Mouse (Mus musculus): ENCODE results near the gene Cnot8.
A peak's percentile ranks its signal among the peaks of the same experiment; 100 is the strongest.
"Not testable (repeated sequence)": the region's sequence is repeated elsewhere in the genome, so short reads cannot be mapped to it uniquely, and the experiment has no call there.

Cnot8 gene

GRCm38 (mm10) chr11:58103697-58104306 lies at the start of gene Cnot8:
Cnot8 (plus strand) TSS chr11:58104153.
- no peaks in the 10 kb centered on the region; the same call in 1 of the 2 replicates for H3K36me3 ChIP-seq (ENCODE audit: control insufficient read depth, insufficient read depth, low read length, poor library complexity, severe bottlenecking)
- no peaks in the 10 kb centered on the region for H3K27me3 ChIP-seq (ENCODE audit: control insufficient read depth, insufficient read depth, low read length, poor library complexity, severe bottlenecking)
- DNase-seq (ENCODE audit: low read depth, low spot score): peak; percentile 99

DNA sequence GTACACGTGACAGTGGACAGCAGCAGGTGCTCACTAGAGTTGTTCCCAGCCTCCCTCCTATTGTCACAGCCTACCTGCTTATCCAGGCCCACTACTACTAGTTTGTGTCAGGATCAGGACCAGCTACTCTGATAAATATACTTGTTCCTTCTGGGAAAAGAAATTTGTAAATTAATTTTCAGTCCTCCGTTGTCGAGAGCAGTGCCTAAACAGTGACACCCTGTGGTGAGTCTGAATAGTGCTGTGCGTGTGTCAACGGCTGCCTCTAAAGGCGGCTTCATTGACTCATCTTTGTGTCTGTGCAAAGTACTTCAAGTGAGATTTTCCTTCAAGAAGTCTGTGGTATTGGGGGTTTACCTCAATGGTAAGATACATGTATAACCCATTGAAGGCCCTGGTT lies 46.5 kb upstream of the Cnot8 start:
- Histone ChIP-seq H3K27me3 (ENCODE audit: control insufficient read depth, insufficient read depth, low read length, poor library complexity, severe bottlenecking) (no peaks in the 10 kb centered on the region), H3K36me3 (ENCODE audit: control insufficient read depth, insufficient read depth, low read length, poor library complexity, severe bottlenecking) (peaks cover 6% of the 10 kb centered on the region; the same call in 1 of the 2 replicates)
- DNase-seq (ENCODE audit: low read depth, low spot score): peak; percentile 70

GRCm38 (mm10) chr11:58059752-58060151 lies 44.2 kb upstream of the Cnot8 start:
- not testable (repeated sequence) for H3K27me3 ChIP-seq (ENCODE audit: control insufficient read depth, insufficient read depth, low read length, poor library complexity, severe bottlenecking); DNase-seq (ENCODE audit: low read depth, low spot score); H3K36me3 ChIP-seq (ENCODE audit: control insufficient read depth, insufficient read depth, low read length, poor library complexity, severe bottlenecking)

DNA sequence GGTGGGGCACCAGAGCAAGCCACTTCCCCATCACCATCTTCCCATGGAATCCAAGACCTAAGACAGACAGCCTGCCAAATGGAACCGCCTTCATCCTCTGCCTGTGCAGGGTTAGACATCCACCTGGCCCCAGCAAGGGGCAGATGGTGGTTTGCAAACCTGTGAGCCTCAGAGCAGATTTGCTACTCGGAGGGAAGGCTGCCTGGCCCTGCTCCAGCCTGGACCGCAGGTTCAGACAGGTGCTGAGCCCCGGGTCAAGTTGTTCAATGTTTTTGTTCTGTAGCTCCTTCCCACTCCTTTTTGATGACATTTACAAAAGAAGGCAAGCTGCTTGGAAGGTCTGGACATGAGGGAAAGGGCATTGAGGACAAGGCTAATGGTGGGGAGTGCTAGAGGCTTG lies 42.7 kb upstream of the Cnot8 start:
- H3K27me3 ChIP-seq (ENCODE audit: control insufficient read depth, insufficient read depth, low read length, poor library complexity, severe bottlenecking); H3K36me3 ChIP-seq (ENCODE audit: control insufficient read depth, insufficient read depth, low read length, poor library complexity, severe bottlenecking); DNase-seq (ENCODE audit: low read depth, low spot score): not testable (repeated sequence)

DNA sequence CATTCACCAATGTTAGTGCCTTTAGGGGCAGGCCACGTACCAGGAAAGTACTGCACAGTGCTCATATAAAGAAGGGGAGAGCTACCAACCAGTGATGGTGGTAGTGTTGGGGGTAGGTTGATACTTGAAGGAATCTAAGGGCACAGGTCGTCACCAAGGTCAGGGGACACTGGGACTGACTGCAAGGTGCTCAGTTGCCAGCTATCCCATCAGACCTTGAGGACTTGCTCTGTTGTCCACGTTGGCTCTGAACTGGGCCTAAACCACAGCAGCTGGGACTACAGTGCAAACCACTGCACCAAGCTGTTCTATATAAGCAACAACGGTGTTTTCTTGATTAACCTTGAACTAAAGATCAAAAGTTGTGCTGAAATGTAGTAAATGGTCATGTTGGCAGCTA lies 41.4 kb upstream of the Cnot8 start:
- H3K27me3 ChIP-seq (ENCODE audit: control insufficient read depth, insufficient read depth, low read length, poor library complexity, severe bottlenecking): no peaks in the 10 kb centered on the region
- no peak for DNase-seq (ENCODE audit: low read depth, low spot score)
- H3K36me3 ChIP-seq (ENCODE audit: control insufficient read depth, insufficient read depth, low read length, poor library complexity, severe bottlenecking): 0 out of 2 replicates have a peak, but pooled peaks cover 6% of the 10 kb centered on the region

- no peaks in the 10 kb centered on the region for H3K27me3 ChIP-seq (ENCODE audit: control insufficient read depth, insufficient read depth, low read length, poor library complexity, severe bottlenecking)
- 0 out of 2 replicates have a peak, but pooled peaks cover 2% of the 10 kb centered on the region for H3K36me3 ChIP-seq (ENCODE audit: control insufficient read depth, insufficient read depth, low read length, poor library complexity, severe bottlenecking)
- DNase-seq (ENCODE audit: low read depth, low spot score): no peak
Measured at GRCm38 (mm10) chr11:58065025-58065424, 38.9 kb upstream of the Cnot8 start.

- Histone ChIP-seq H3K36me3 (ENCODE audit: control insufficient read depth, insufficient read depth, low read length, poor library complexity, severe bottlenecking) (no peaks in the 10 kb centered on the region), H3K27me3 (ENCODE audit: control insufficient read depth, insufficient read depth, low read length, poor library complexity, severe bottlenecking) (no peaks in the 10 kb centered on the region)
- DNase-seq (ENCODE audit: low read depth, low spot score): no peak
Measured at GRCm38 (mm10) chr11:58072978-58073377, 31.0 kb upstream of the Cnot8 start.

DNA sequence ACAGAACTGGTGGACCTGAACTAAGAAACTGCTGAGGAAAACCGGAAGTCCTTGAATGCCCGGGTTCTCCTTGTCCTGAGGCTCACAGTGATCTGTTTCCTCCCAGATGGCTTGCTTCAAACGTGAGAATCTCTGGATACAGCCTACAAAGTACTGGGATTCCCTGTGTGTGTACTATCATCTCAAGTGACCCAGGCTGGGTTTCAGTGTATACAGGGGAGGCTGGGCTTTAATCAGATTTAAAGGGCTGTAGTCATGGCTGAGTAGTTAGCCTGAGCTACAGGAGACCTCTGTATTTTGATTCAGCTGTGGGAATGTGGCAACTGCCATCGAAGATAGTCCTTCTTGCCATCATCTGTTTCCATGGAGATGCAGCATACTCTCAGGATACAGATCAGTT lies 26.7 kb upstream of the Cnot8 start:
- Histone ChIP-seq H3K27me3 (ENCODE audit: control insufficient read depth, insufficient read depth, low read length, poor library complexity, severe bottlenecking) (no peaks in the 10 kb centered on the region), H3K36me3 (ENCODE audit: control insufficient read depth, insufficient read depth, low read length, poor library complexity, severe bottlenecking) (no peaks in the 10 kb centered on the region)
- no peak for DNase-seq (ENCODE audit: low read depth, low spot score)

DNA sequence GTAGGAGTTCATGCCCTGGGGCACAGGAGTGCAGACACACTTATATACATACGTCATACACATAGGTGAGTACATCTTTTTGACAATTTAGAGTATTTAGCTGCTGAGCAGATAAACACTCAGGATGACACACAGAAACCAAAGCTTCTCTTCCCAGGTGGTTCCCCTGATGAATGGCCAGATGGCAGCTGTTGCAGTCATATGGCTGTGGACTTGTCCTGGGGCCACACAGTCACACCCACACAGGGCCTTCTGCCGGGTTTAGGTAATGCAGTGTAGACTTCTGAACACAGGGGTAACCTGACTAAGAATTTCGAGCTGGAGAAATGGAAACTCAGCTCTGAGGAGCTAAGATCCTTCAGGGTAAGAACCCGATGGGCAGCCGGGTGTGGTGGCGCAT lies 22.2 kb upstream of the Cnot8 start:
- H3K36me3 ChIP-seq (ENCODE audit: control insufficient read depth, insufficient read depth, low read length, poor library complexity, severe bottlenecking): no peaks in the 10 kb centered on the region
- DNase-seq (ENCODE audit: low read depth, low spot score): no peak
- H3K27me3 ChIP-seq (ENCODE audit: control insufficient read depth, insufficient read depth, low read length, poor library complexity, severe bottlenecking): no peaks in the 10 kb centered on the region

GRCm38 (mm10) chr11:58092541-58092940 lies 11.4 kb upstream of the Cnot8 start:
- no peak for DNase-seq (ENCODE audit: low read depth, low spot score)
- H3K27me3 ChIP-seq (ENCODE audit: control insufficient read depth, insufficient read depth, low read length, poor library complexity, severe bottlenecking): no peaks in the 10 kb centered on the region
- H3K36me3 ChIP-seq (ENCODE audit: control insufficient read depth, insufficient read depth, low read length, poor library complexity, severe bottlenecking): no peaks in the 10 kb centered on the region

DNA sequence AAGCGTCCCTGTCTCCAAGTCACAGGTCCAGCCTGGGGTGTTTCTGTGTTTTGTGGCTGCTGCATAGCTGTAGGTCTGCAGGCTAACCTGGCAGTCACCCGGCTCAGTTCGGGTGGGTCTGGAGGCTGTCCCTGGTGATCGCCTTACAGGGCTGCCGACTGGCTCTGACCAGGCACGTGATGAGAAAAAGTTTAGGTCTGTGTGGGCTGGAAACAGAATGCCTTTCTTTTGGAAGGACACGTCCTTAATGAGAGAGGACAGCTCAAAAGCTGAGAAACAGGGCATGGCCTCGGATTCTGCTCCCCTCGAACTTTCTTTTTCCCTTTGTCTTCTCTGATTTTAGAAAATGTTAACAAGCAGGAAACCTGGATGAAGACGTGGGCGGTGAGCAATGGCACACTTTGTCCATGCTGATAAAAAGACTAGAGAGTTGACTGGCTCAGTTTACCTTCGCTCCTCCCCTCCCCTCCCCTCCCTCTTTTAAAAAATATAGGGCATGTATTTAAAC lies 10.9 kb upstream of the Cnot8 start, which contains the start of gene Gm12248:
Gene Gm12248 (minus strand): TSS at position 114 of the 508 bp plus-strand sequence.
- no peaks in the 10 kb centered on the region for H3K36me3 ChIP-seq (ENCODE audit: control insufficient read depth, insufficient read depth, low read length, poor library complexity, severe bottlenecking)
- DNase-seq (ENCODE audit: low read depth, low spot score): no peak
- no peaks in the 10 kb centered on the region for H3K27me3 ChIP-seq (ENCODE audit: control insufficient read depth, insufficient read depth, low read length, poor library complexity, severe bottlenecking)

- H3K36me3 ChIP-seq (ENCODE audit: control insufficient read depth, insufficient read depth, low read length, poor library complexity, severe bottlenecking): no peaks in the 10 kb centered on the region
- no peaks in the 10 kb centered on the region for H3K27me3 ChIP-seq (ENCODE audit: control insufficient read depth, insufficient read depth, low read length, poor library complexity, severe bottlenecking)
- DNase-seq (ENCODE audit: low read depth, low spot score): no peak
Measured at GRCm38 (mm10) chr11:58094766-58095165, 9.2 kb upstream of the Cnot8 start.

- no peaks in the 10 kb centered on the region for H3K27me3 ChIP-seq (ENCODE audit: control insufficient read depth, insufficient read depth, low read length, poor library complexity, severe bottlenecking)
- DNase-seq (ENCODE audit: low read depth, low spot score): no peak
- H3K36me3 ChIP-seq (ENCODE audit: control insufficient read depth, insufficient read depth, low read length, poor library complexity, severe bottlenecking): no peaks in the 10 kb centered on the region
Measured at GRCm38 (mm10) chr11:58095561-58095960, 8.4 kb upstream of the Cnot8 start.

DNA sequence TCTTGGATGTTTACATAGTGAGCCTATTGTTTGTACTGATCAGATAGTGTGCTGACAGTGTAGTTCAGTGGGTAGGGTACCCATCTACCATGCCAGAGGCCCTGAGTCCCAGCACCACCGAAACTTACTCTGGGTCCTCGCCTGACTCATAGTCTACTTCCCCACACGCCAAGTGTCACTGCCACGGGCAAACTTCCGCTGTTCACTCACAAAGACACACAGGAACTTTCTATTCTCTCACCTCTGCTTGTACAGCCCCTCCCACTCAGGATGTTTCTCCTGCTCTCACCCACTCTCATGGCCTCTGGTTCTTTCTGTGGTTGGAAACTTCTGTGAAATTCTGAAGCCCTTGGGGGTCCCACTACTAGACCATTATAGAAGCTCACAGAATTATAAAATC lies 7.8 kb upstream of the Cnot8 start:
- no peaks in the 10 kb centered on the region for H3K36me3 ChIP-seq (ENCODE audit: control insufficient read depth, insufficient read depth, low read length, poor library complexity, severe bottlenecking)
- H3K27me3 ChIP-seq (ENCODE audit: control insufficient read depth, insufficient read depth, low read length, poor library complexity, severe bottlenecking): no peaks in the 10 kb centered on the region
- peak; percentile 65 for DNase-seq (ENCODE audit: low read depth, low spot score)

GRCm38 (mm10) chr11:58096821-58097620 lies 6.9 kb upstream of the Cnot8 start:
- Histone ChIP-seq H3K27me3 (ENCODE audit: control insufficient read depth, insufficient read depth, low read length, poor library complexity, severe bottlenecking) (no peaks in the 10 kb centered on the region), H3K36me3 (ENCODE audit: control insufficient read depth, insufficient read depth, low read length, poor library complexity, severe bottlenecking) (no peaks in the 10 kb centered on the region)
- no peak for DNase-seq (ENCODE audit: low read depth, low spot score)
